Mouse (Mus musculus) forebrain, postnatal 0 days (tissue): ENCODE data around the gene Pvrig. TPM values are rescaled to one million over a fixed set of nuclear protein-coding genes. Genes with fewer than 3 reads are reported as not detected.
"Not testable (repeated sequence)": the region's sequence is repeated elsewhere in the genome, so short reads cannot be mapped to it uniquely, and the experiment has no call there.

Experiments used
- ATAC-seq: fragments of 200-750 bp; cut with Nextera tagmentation; 2 replicates; pipeline ENCODE4 v1.8.0; 2017; ENCODE audit warnings: mild to moderate bottlenecking, moderate library complexity
- DNase-seq: peaks from one replicate; pipeline ENCODE4 v3.0.0-alpha.2; 2015
- H3K27ac ChIP-seq: fragments of 300-500 bp; sonication (generic); 2 replicates; pipeline ENCODE4 v1.5.1; 2014; ENCODE audit warnings: low read depth, mild to moderate bottlenecking, antibody characterized with exemption, low read length, moderate library complexity, mixed read lengths
- H3K27me3 ChIP-seq: fragments of 300-500 bp; sonication (generic); 2 replicates; pipeline ENCODE4 v1.6.1; 2014; ENCODE audit warnings: mild to moderate bottlenecking, low read length, mixed read lengths; ENCODE audit not compliant: insufficient read depth
- H3K36me3 ChIP-seq: fragments of 300-500 bp; sonication (generic); 2 replicates; pipeline ENCODE4 v1.6.1; 2014; ENCODE audit warnings: mild to moderate bottlenecking, moderate library complexity; ENCODE audit not compliant: insufficient read depth
- H3K4me1 ChIP-seq: fragments of 300-500 bp; sonication (generic); 2 replicates; pipeline ENCODE4 v1.6.1; 2014; ENCODE audit warnings: antibody characterized with exemption; ENCODE audit not compliant: insufficient read depth
- H3K4me2 ChIP-seq: fragments of 300-500 bp; sonication (generic); 2 replicates; pipeline ENCODE4 v1.6.1; 2014; ENCODE audit warnings: low read depth, mild to moderate bottlenecking, moderate library complexity
- H3K4me3 ChIP-seq: fragments of 300-500 bp; sonication (generic); 2 replicates; pipeline ENCODE4 v1.5.1; 2014; ENCODE audit warnings: low read depth, low read length, mixed read lengths
- H3K9ac ChIP-seq: fragments of 300-500 bp; sonication (generic); 2 replicates; pipeline ENCODE4 v1.6.1; 2014; ENCODE audit warnings: mild to moderate bottlenecking
- H3K9me3 ChIP-seq: fragments of 300-500 bp; sonication (generic); 2 replicates; pipeline ENCODE4 v1.6.1; 2016; ENCODE audit warnings: low read length
- CTCF ChIP-seq: sonication (generic); IDR thresholded peaks from 2 replicates; pipeline ENCODE4 v1.5.1; 2016; ENCODE audit warnings: antibody characterized with exemption, control low read depth, low read depth
- WGBS: fragments of 180-500 bp; shearing (Covaris S2); extraction: QIAGEN DNeasy Blood & Tissue Kit; methylation state at CpG from one replicate; pipeline ENCODE4 v1.1.7; 2014; 5-methylcytosine and 5-hydroxymethylcytosine counted together
- polyA plus RNA-seq: library from polyadenylated mRNA; unstranded; fragments of >200 nt; fragmentation: Nextera tagmentation; extraction: Ambion mirVana; gene quantifications from 2 replicates; pipeline ENCODE4 v1.2.1, GENCODE M21; 2015
- total RNA-seq: library from RNA; depleted of rRNA; stranded (reverse); fragments of >200 nt; gene quantifications from 2 replicates; pipeline ENCODE4 v1.2.3, GENCODE M21; 2014; rRNA removed

The Pvrig gene
- total RNA-seq = not detected in 2 replicates
- polyA plus RNA-seq = not detected in 2 replicates

DNA sequence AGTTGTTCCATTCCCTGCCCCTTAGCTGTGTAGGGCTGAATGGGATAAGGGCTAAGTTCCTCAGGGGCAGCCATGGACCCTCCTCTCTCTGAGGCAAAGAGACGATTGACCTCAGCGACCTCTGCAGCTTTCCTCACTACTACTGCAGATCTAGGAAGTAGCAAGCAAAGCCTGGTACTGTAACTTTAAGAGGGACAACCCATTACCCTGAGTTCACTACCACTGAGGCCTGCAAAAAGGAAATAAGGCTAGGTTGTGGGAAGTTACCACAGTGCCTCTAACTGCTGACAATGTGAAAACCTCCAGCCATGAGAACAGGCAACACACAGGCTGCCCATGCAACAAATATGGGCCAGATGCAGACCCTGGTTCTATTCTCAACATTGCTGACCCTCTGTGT is at the start of gene Pvrig:
Gene Pvrig (plus strand): TSS at position 301 of the 400 bp plus-strand sequence.
- no peak for ATAC-seq
- WGBS = 78% methylated on average over 2 of the region's 2 CpGs
- Histone ChIP-seq H3K4me1 (no peaks in the 10 kb centered on the region), H3K4me2 (no peak within 1 kb of the TSS), H3K27me3 (no peaks in the 10 kb centered on the region), H3K9me3 (no peaks in the 10 kb centered on the region), H3K4me3 (no peak within 1 kb of the TSS), H3K27ac (no peak within 1 kb of the TSS), H3K9ac (no peak within 1 kb of the TSS), H3K36me3 (no peaks in the 10 kb centered on the region)
- no peak for TF ChIP-seq CTCF
- DNase-seq = no peak

GRCm38 (mm10) chr5:138294158-138294557 is 47.6 kb upstream of the Pvrig start:
- TF ChIP-seq CTCF = no peak
- DNase-seq (no peak), ATAC-seq (no peak)
- no peaks in the 10 kb centered on the region for H3K4me1 ChIP-seq
- H3K9me3 ChIP-seq = no peaks in the 10 kb centered on the region
- no peak overlapping the region for H3K4me2 ChIP-seq
- no peaks in the 10 kb centered on the region for H3K27me3 ChIP-seq
- H3K9ac ChIP-seq = no peak overlapping the region
- H3K36me3 ChIP-seq = peaks cover 12% of the 10 kb centered on the region; the same call in 1 of the 2 replicates
- H3K4me3 ChIP-seq = no peak overlapping the region
- no peak overlapping the region for H3K27ac ChIP-seq

DNA sequence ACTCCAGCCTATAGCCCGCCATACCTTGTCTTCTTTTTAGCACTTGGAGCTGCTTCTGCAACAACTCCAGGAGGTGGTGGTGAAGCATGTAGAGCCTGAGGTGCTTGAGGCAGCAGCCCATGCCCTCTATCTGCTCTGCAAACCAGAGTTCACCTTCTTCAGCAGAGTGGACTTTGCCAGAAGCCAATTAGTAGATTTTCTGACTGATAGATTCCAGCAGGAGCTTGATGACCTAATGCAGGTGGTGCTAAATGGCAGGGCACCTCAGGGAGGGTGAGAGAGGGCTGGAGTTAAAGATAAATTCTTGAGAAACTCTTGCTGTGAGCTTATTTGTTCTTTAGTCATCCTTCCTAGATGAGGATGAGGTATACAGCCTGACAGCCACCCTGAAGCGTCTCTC is 42.1 kb upstream of the Pvrig start:
- Histone ChIP-seq H3K27ac (no peak overlapping the region), H3K4me1 (no peaks in the 10 kb centered on the region), H3K4me2 (no peak overlapping the region), H3K9me3 (no peaks in the 10 kb centered on the region), H3K4me3 (no peak overlapping the region), H3K9ac (no peak overlapping the region), H3K36me3 (peaks cover 18% of the 10 kb centered on the region; the same call in 1 of the 2 replicates), H3K27me3 (no peaks in the 10 kb centered on the region)
- ATAC-seq = no peak
- no peak for DNase-seq
- no peak for TF ChIP-seq CTCF
- WGBS = 88% methylated on average over 2 of the region's 2 CpGs

GRCm38 (mm10) chr5:138312795-138313194 is 29.0 kb upstream of the Pvrig start:
- Histone ChIP-seq H3K4me2 (no peak overlapping the region), H3K36me3 (peaks cover 4% of the 10 kb centered on the region; the same call in 1 of the 2 replicates), H3K4me3 (no peak overlapping the region), H3K9ac (no peak overlapping the region), H3K27me3 (no peaks in the 10 kb centered on the region), H3K4me1 (no peaks in the 10 kb centered on the region), H3K9me3 (no peaks in the 10 kb centered on the region), H3K27ac (no peak overlapping the region)
- TF ChIP-seq CTCF = no peak
- WGBS = 89% methylated on average over 3 of the region's 3 CpGs
- ATAC-seq (no peak), DNase-seq (no peak)

DNA sequence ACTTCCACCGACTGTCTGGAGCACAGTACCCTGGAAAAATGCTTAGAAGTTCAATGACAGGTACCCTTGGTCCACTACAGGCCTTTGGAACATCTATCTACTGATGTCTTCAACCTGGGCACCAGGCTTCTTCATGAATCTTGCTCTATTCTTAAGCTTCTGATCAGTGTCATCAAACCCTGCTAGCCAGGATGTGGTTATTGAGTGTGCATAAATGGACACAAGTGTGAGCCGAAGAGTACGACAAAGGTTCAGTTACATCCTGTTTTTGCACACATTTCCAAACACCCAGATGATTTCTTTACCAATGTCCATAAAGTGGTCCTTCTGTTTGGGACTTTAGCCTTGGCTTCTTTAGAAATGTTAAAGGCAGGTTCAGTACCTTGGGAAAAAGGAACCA is 1.5 kb downstream of the Pvrig start:
- H3K4me1 ChIP-seq = no peaks in the 10 kb centered on the region
- no peak for TF ChIP-seq CTCF
- 88% methylated on average over 3 of the region's 3 CpGs for WGBS
- no peak overlapping the region for H3K4me3 ChIP-seq
- ATAC-seq (no peak), DNase-seq (no peak)
- no peak overlapping the region for H3K27ac ChIP-seq
- no peak overlapping the region for H3K9ac ChIP-seq
- no peaks in the 10 kb centered on the region for H3K27me3 ChIP-seq
- H3K4me2 ChIP-seq = no peak overlapping the region
- H3K9me3 ChIP-seq = no peaks in the 10 kb centered on the region
- H3K36me3 ChIP-seq = no peaks in the 10 kb centered on the region

DNA sequence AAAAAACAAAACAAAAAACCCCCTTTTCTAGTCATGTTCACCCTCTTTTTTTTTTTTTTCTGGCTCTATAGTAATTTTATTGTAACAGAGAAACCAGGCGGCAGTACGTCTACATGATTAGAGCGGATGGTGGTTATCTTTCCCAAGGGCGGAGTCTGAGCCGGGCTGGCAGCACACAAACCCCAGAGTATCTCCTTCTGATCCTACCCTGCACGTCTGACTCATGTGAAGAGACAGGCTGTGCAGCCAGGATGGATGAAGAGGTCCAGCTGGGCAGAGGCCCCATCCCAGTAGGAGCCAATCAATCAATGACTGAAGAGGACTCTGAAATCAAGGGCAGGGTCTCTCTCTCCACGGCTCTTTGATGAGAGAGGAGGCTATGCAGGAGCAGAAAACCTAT is 21.4 kb downstream of the Pvrig start:
- not testable (repeated sequence) for H3K4me2 ChIP-seq, H3K36me3 ChIP-seq, H3K27me3 ChIP-seq, H3K9ac ChIP-seq, ATAC-seq, H3K4me3 ChIP-seq, H3K9me3 ChIP-seq, H3K4me1 ChIP-seq, H3K27ac ChIP-seq, DNase-seq
- 88% methylated on average over 6 of the region's 7 CpGs for WGBS

- not testable (repeated sequence) for H3K9me3 ChIP-seq, DNase-seq, ATAC-seq, H3K36me3 ChIP-seq, H3K4me3 ChIP-seq, H3K4me2 ChIP-seq, H3K27me3 ChIP-seq, H3K9ac ChIP-seq, H3K27ac ChIP-seq, H3K4me1 ChIP-seq
- WGBS = 91% methylated on average over 10 of the region's 10 CpGs
Measured at GRCm38 (mm10) chr5:138365347-138365746, 23.6 kb downstream of the Pvrig start.

Other genes with a start within 250 kb of the Pvrig start
- gene Zscan21, start 225.1 kb upstream of the Pvrig start, total RNA-seq = 27.9 and 32.9 TPM in 2 replicates
- gene Zscan21, start 225.1 kb upstream of the Pvrig start, polyA plus RNA-seq = 60.4 TPM in 2 replicates
- gene Zfp113, start 186.2 kb upstream of the Pvrig start, total RNA-seq = 13.6 and 13.8 TPM in 2 replicates
- gene Zfp113, start 186.2 kb upstream of the Pvrig start, polyA plus RNA-seq = 6.0 and 10.7 TPM in 2 replicates
- gene Cops6, start 180.9 kb upstream of the Pvrig start, total RNA-seq = 47.0 and 51.7 TPM in 2 replicates
- 255 and 265 TPM in 2 replicates for gene Cops6, start 180.9 kb upstream of the Pvrig start, polyA plus RNA-seq
- gene Ap4m1, start 170.0 kb upstream of the Pvrig start, total RNA-seq = 56.8 and 57.0 TPM in 2 replicates
- 11.1 and 16.4 TPM in 2 replicates for gene Ap4m1, start 170.0 kb upstream of the Pvrig start, polyA plus RNA-seq
- 57.9 and 62.4 TPM in 2 replicates for gene Mcm7, start 169.5 kb upstream of the Pvrig start, total RNA-seq
- 64.9 and 69.9 TPM in 2 replicates for gene Mcm7, start 169.5 kb upstream of the Pvrig start, polyA plus RNA-seq
- 47.6 and 55.9 TPM in 2 replicates for gene Taf6, start 154.5 kb upstream of the Pvrig start, total RNA-seq
- gene Taf6, start 154.5 kb upstream of the Pvrig start, polyA plus RNA-seq = 44.2 and 49.8 TPM in 2 replicates
- gene Cnpy4, start 154.5 kb upstream of the Pvrig start, total RNA-seq = 14.2 and 18.0 TPM in 2 replicates
- gene Cnpy4, start 154.5 kb upstream of the Pvrig start, polyA plus RNA-seq = 18.8 and 18.9 TPM in 2 replicates
- gene Mblac1, start 147.6 kb upstream of the Pvrig start, total RNA-seq = 9.7 and 9.9 TPM in 2 replicates
- 10.1 and 11.0 TPM in 2 replicates for gene Mblac1, start 147.6 kb upstream of the Pvrig start, polyA plus RNA-seq
- gene Nxpe5, start 116.1 kb upstream of the Pvrig start, total RNA-seq = not detected in 2 replicates
- not detected in 2 replicates for gene Nxpe5, start 116.1 kb upstream of the Pvrig start, polyA plus RNA-seq
- gene Lamtor4, start 86.5 kb upstream of the Pvrig start, total RNA-seq = 57.2 and 91.8 TPM in 2 replicates
- gene Lamtor4, start 86.5 kb upstream of the Pvrig start, polyA plus RNA-seq = 90.9 and 112 TPM in 2 replicates
- gene BC037034, start 77.9 kb upstream of the Pvrig start, total RNA-seq = 59.6 and 61.3 TPM in 2 replicates
- 14.2 and 16.1 TPM in 2 replicates for gene BC037034, start 77.9 kb upstream of the Pvrig start, polyA plus RNA-seq
- 0.23 and 0.57 TPM in 2 replicates for gene Gal3st4, start 69.1 kb upstream of the Pvrig start, total RNA-seq
- 1.1 and 1.5 TPM in 2 replicates for gene Gal3st4, start 69.1 kb upstream of the Pvrig start, polyA plus RNA-seq
- 0.31 and 0.33 TPM in 2 replicates for gene Gm43720, start 62.0 kb upstream of the Pvrig start, total RNA-seq
- gene Gm43720, start 62.0 kb upstream of the Pvrig start, polyA plus RNA-seq = 0.04 TPM in 1 of 2 replicates, not detected in the other
- 145 and 170 TPM in 2 replicates for gene Gpc2, start 62.0 kb upstream of the Pvrig start, total RNA-seq
- gene Gpc2, start 62.0 kb upstream of the Pvrig start, polyA plus RNA-seq = 54.2 and 62.0 TPM in 2 replicates
- 12.0 and 16.9 TPM in 2 replicates for gene Stag3, start 61.7 kb upstream of the Pvrig start, total RNA-seq
- gene Stag3, start 61.7 kb upstream of the Pvrig start, polyA plus RNA-seq = 4.1 and 5.5 TPM in 2 replicates
- 46.9 and 67.6 TPM in 2 replicates for gene Zfp157, start 99.5 kb downstream of the Pvrig start, total RNA-seq
- gene Zfp157, start 99.5 kb downstream of the Pvrig start, polyA plus RNA-seq = 37.3 and 39.3 TPM in 2 replicates
- gene 1700123K08Rik, start 222.8 kb downstream of the Pvrig start, total RNA-seq = not detected in 2 replicates
- gene 1700123K08Rik, start 222.8 kb downstream of the Pvrig start, polyA plus RNA-seq = not detected in 2 replicates